Mouse (Mus musculus): ENCODE results near the gene Cbarp. TPM values are rescaled to one million over a fixed set of nuclear protein-coding genes. Genes with fewer than 3 reads are reported as not detected.
A peak's percentile ranks its signal among the peaks of the same experiment; 100 is the strongest.

The Cbarp gene
- polyA plus RNA-seq, 1 experiment from 2014 or later: 6.7 TPM

- Histone ChIP-seq H3K27me3 (replicated peaks) (no peaks in the 10 kb centered on the region), H3K9ac (no peak overlapping the region), H3K4me1 (peaks cover 39% of the 10 kb centered on the region), H3K36me3 (peaks cover 9% of the 10 kb centered on the region), H3K4me3 (replicated peaks) (no peak overlapping the region), H3K9me3 (no peaks in the 10 kb centered on the region), H3K4me2 (no peak overlapping the region; the same call in 1 of the 2 replicates), H3K27ac (peak overlapping the region; percentile 100; the same call in 1 of the 2 replicates)
- no peak for ATAC-seq (ENCODE audit: insufficient read depth, low FRiP score, low read depth)
- WGBS: 75% methylated on average over 6 of the region's 6 CpGs
Measured at GRCm38 (mm10) chr10:80145896-80146295, 5.3 kb upstream of the Cbarp start.

- Histone ChIP-seq H3K27ac (peak overlapping the region; percentile 63; the same call in 1 of the 2 replicates), H3K4me2 (no peak overlapping the region; the same call in 1 of the 2 replicates), H3K4me1 (peaks cover 43% of the 10 kb centered on the region), H3K9me3 (no peaks in the 10 kb centered on the region), H3K4me3 (replicated peaks) (no peak overlapping the region), H3K27me3 (replicated peaks) (no peaks in the 10 kb centered on the region), H3K9ac (no peak overlapping the region), H3K36me3 (peaks cover 9% of the 10 kb centered on the region)
- no peak for ATAC-seq (ENCODE audit: insufficient read depth, low FRiP score, low read depth)
- WGBS: 69% methylated on average over 20 of the region's 20 CpGs
Measured at GRCm38 (mm10) chr10:80144864-80145838, 4.5 kb upstream of the Cbarp start.

- H3K4me1 ChIP-seq: peaks cover 48% of the 10 kb centered on the region
- H3K9ac ChIP-seq: no peak overlapping the region
- peaks cover 9% of the 10 kb centered on the region for H3K36me3 ChIP-seq
- no peak for ATAC-seq (ENCODE audit: insufficient read depth, low FRiP score, low read depth)
- 89% methylated on average over 12 of the region's 12 CpGs for WGBS
- H3K27me3 ChIP-seq (replicated peaks): no peaks in the 10 kb centered on the region
- H3K4me3 ChIP-seq (replicated peaks): no peak overlapping the region
- no peaks in the 10 kb centered on the region for H3K9me3 ChIP-seq
- H3K4me2 ChIP-seq: no peak overlapping the region
- H3K27ac ChIP-seq: no peak overlapping the region
Measured at GRCm38 (mm10) chr10:80144159-80144558, 3.5 kb upstream of the Cbarp start.

GRCm38 (mm10) chr10:80143664-80144063, 3.0 kb upstream of the Cbarp start:
- Histone ChIP-seq H3K9ac (no peak overlapping the region; the same call in 1 of the 2 replicates), H3K4me2 (no peak overlapping the region), H3K4me3 (replicated peaks) (peak overlapping the region; percentile 69; the same call in 1 of the 2 replicates), H3K36me3 (peaks cover 9% of the 10 kb centered on the region), H3K27ac (no peak overlapping the region), H3K9me3 (no peaks in the 10 kb centered on the region), H3K4me1 (peaks cover 50% of the 10 kb centered on the region), H3K27me3 (replicated peaks) (0 out of 2 replicates have a peak, but pooled peaks cover under 1% of the 10 kb centered on the region)
- 94% methylated on average over 7 of the region's 7 CpGs for WGBS
- ATAC-seq (ENCODE audit: insufficient read depth, low FRiP score, low read depth): no peak

GRCm38 (mm10) chr10:80142530-80142925, 1.9 kb upstream of the Cbarp start:
- peak overlapping the region; percentile 69 for H3K4me3 ChIP-seq (replicated peaks)
- peak overlapping the region; percentile 83 for H3K9ac ChIP-seq
- 0% methylated on average over 15 of the region's 15 CpGs for WGBS
- peaks cover 9% of the 10 kb centered on the region for H3K36me3 ChIP-seq
- H3K4me2 ChIP-seq: peak overlapping the region; percentile 78
- H3K4me1 ChIP-seq: peaks cover 57% of the 10 kb centered on the region
- H3K27me3 ChIP-seq (replicated peaks): 0 out of 2 replicates have a peak, but pooled peaks cover 8% of the 10 kb centered on the region
- peak overlapping the region; percentile 89 for H3K27ac ChIP-seq
- no peaks in the 10 kb centered on the region for H3K9me3 ChIP-seq
- peak; percentile 4; the same call in 1 of the 2 replicates for ATAC-seq (ENCODE audit: insufficient read depth, low FRiP score, low read depth)

- H3K4me2 ChIP-seq: peak overlapping the region; percentile 78
- WGBS: under 1% methylated on average over 43 of the region's 43 CpGs
- H3K27me3 ChIP-seq (replicated peaks): peaks cover 12% of the 10 kb centered on the region
- peak; percentile 85 for ATAC-seq (ENCODE audit: insufficient read depth, low FRiP score, low read depth)
- peak overlapping the region; percentile 69 for H3K4me3 ChIP-seq (replicated peaks)
- no peaks in the 10 kb centered on the region for H3K9me3 ChIP-seq
- peak overlapping the region; percentile 83 for H3K9ac ChIP-seq
- peaks cover 9% of the 10 kb centered on the region for H3K36me3 ChIP-seq
- peaks cover 57% of the 10 kb centered on the region for H3K4me1 ChIP-seq
- peak overlapping the region; percentile 89 for H3K27ac ChIP-seq
Measured at GRCm38 (mm10) chr10:80141786-80142529, 1.3 kb upstream of the Cbarp start.

- WGBS: 0% methylated on average over 29 of the region's 29 CpGs
- peak; percentile 70 for ATAC-seq (ENCODE audit: insufficient read depth, low FRiP score, low read depth)
Measured at GRCm38 (mm10) chr10:80141243-80141642, 608 bp upstream of the Cbarp start.

GRCm38 (mm10) chr10:80139975-80140665, 515 bp downstream of the Cbarp start:
- no peak overlapping the region; the same call in 1 of the 2 replicates for H3K4me2 ChIP-seq
- no peak for ATAC-seq (ENCODE audit: insufficient read depth, low FRiP score, low read depth)
- 75% methylated on average over 11 of the region's 11 CpGs for WGBS

More at GRCm38 (mm10) chr10:80141243-80141642, 608 bp upstream of the Cbarp start:
- H3K27me3 ChIP-seq (replicated peaks): peaks cover 16% of the 10 kb centered on the region
- peak overlapping the region; percentile 69 for H3K4me3 ChIP-seq (replicated peaks)
- peaks cover 9% of the 10 kb centered on the region for H3K36me3 ChIP-seq
- H3K27ac ChIP-seq: peak overlapping the region; percentile 84
- peak overlapping the region; percentile 78 for H3K4me2 ChIP-seq
- peaks cover 54% of the 10 kb centered on the region for H3K4me1 ChIP-seq
- no peak overlapping the region for H3K9ac ChIP-seq
- H3K9me3 ChIP-seq: no peaks in the 10 kb centered on the region

GRCm38 (mm10) chr10:80139439-80139775, 1.2 kb downstream of the Cbarp start:
- 2% methylated on average over 9 of the region's 10 CpGs for WGBS
- Histone ChIP-seq H3K9me3 (no peaks in the 10 kb centered on the region), H3K4me3 (replicated peaks) (peak overlapping the region; percentile 63), H3K36me3 (peaks cover 6% of the 10 kb centered on the region), H3K4me1 (peaks cover 46% of the 10 kb centered on the region), H3K27ac (peak overlapping the region; percentile 75), H3K27me3 (replicated peaks) (peaks cover 16% of the 10 kb centered on the region), H3K4me2 (peak overlapping the region; percentile 99), H3K9ac (peak overlapping the region; percentile 65)
- peak; percentile 0; the same call in 1 of the 2 replicates for ATAC-seq (ENCODE audit: insufficient read depth, low FRiP score, low read depth)

More at GRCm38 (mm10) chr10:80139975-80140665, 515 bp downstream of the Cbarp start:
- H3K9ac ChIP-seq: no peak overlapping the region
- peaks cover 46% of the 10 kb centered on the region for H3K4me1 ChIP-seq
- peaks cover 9% of the 10 kb centered on the region for H3K36me3 ChIP-seq
- H3K27me3 ChIP-seq (replicated peaks): peaks cover 16% of the 10 kb centered on the region
- peak overlapping the region; percentile 84; the same call in 1 of the 2 replicates for H3K27ac ChIP-seq
- H3K9me3 ChIP-seq: no peaks in the 10 kb centered on the region
- no peak overlapping the region for H3K4me3 ChIP-seq (replicated peaks)

- Histone ChIP-seq H3K27me3 (replicated peaks) (peaks cover 16% of the 10 kb centered on the region), H3K9ac (peak within 1 kb of the TSS; percentile 65), H3K9me3 (no peaks in the 10 kb centered on the region), H3K4me3 (replicated peaks) (peak within 1 kb of the TSS; percentile 63), H3K4me1 (peaks cover 41% of the 10 kb centered on the region), H3K27ac (peak within 1 kb of the TSS; percentile 75), H3K4me2 (peak within 1 kb of the TSS; percentile 99), H3K36me3 (peaks cover under 1% of the 10 kb centered on the region; the same call in 1 of the 2 replicates)
- under 1% methylated on average over 65 of the region's 94 CpGs for WGBS
- peak; percentile 4; the same call in 1 of the 2 replicates for ATAC-seq (ENCODE audit: insufficient read depth, low FRiP score, low read depth)
Measured at GRCm38 (mm10) chr10:80138553-80139438, 1.8 kb downstream of the Cbarp start, which contains the start of gene Atp5d. Atp5d (plus strand) TSS chr10:80138632.

Data from stomach, embryonic 15.5 days (tissue).